Mouse (Mus musculus) hindlimb bud, embryonic 11.5 days (tissue): ENCODE results near the gene Ttc24.

Experiments
- DNase-seq: peaks from one replicate; pipeline ENCODE4 v3.0.0-alpha.2; 2012; ENCODE audit warnings: low read depth, low spot score; ENCODE audit errors: extremely low spot score

The Ttc24 gene

GRCm38 (mm10) chr3:88078204-88078603 is at the start of gene Ttc24:
Gene Ttc24 (minus strand): TSS chr3:88078304.
- DNase-seq = no peak

- DNase-seq = no peak
Observed at GRCm38 (mm10) chr3:88127636-88128035, 49.5 kb upstream of the Ttc24 start.

- no peak for DNase-seq
Observed at GRCm38 (mm10) chr3:88126181-88126580, 48.1 kb upstream of the Ttc24 start.

GRCm38 (mm10) chr3:88125195-88125594 is 47.1 kb upstream of the Ttc24 start:
- no peak for DNase-seq

GRCm38 (mm10) chr3:88121164-88122131 is 43.3 kb upstream of the Ttc24 start:
- no peak for DNase-seq

- no peak for DNase-seq
Observed at GRCm38 (mm10) chr3:88120117-88120651, 42.1 kb upstream of the Ttc24 start.

GRCm38 (mm10) chr3:88114396-88114795 is 36.3 kb upstream of the Ttc24 start:
- DNase-seq = no peak

GRCm38 (mm10) chr3:88109126-88109525 is 31.0 kb upstream of the Ttc24 start:
- DNase-seq = no peak

- DNase-seq = no peak
Observed at GRCm38 (mm10) chr3:88106126-88106525, 28.0 kb upstream of the Ttc24 start.

GRCm38 (mm10) chr3:88102611-88103010 is 24.5 kb upstream of the Ttc24 start:
- no peak for DNase-seq

GRCm38 (mm10) chr3:88102196-88102595 is 24.1 kb upstream of the Ttc24 start:
- no peak for DNase-seq

- no peak for DNase-seq
Observed at GRCm38 (mm10) chr3:88101736-88102135, 23.6 kb upstream of the Ttc24 start.

GRCm38 (mm10) chr3:88100251-88100650 is 22.1 kb upstream of the Ttc24 start:
- no peak for DNase-seq

- no peak for DNase-seq
Observed at GRCm38 (mm10) chr3:88097666-88098065, 19.6 kb upstream of the Ttc24 start.

GRCm38 (mm10) chr3:88094126-88094525 is 16.0 kb upstream of the Ttc24 start:
- DNase-seq = no peak

GRCm38 (mm10) chr3:88090616-88091015 is 12.5 kb upstream of the Ttc24 start:
- DNase-seq = no peak

- no peak for DNase-seq
Observed at GRCm38 (mm10) chr3:88090106-88090505, 12.0 kb upstream of the Ttc24 start.

GRCm38 (mm10) chr3:88087688-88088087 is 9.6 kb upstream of the Ttc24 start:
- DNase-seq = no peak

- no peak for DNase-seq
Observed at GRCm38 (mm10) chr3:88085459-88085858, 7.4 kb upstream of the Ttc24 start.

- no peak for DNase-seq
Observed at GRCm38 (mm10) chr3:88084001-88084400, 5.9 kb upstream of the Ttc24 start.

GRCm38 (mm10) chr3:88082663-88083062 is 4.6 kb upstream of the Ttc24 start:
- no peak for DNase-seq

GRCm38 (mm10) chr3:88082224-88082618 is 4.1 kb upstream of the Ttc24 start:
- DNase-seq = no peak
